Mouse (Mus musculus): ENCODE measurements around the gene Nanos3. TPM values are rescaled to one million over a fixed set of nuclear protein-coding genes. Genes with fewer than 3 reads are reported as not detected.

The Nanos3 gene
- total and polyA plus RNA-seq, 3 experiments = not detected

DNA sequence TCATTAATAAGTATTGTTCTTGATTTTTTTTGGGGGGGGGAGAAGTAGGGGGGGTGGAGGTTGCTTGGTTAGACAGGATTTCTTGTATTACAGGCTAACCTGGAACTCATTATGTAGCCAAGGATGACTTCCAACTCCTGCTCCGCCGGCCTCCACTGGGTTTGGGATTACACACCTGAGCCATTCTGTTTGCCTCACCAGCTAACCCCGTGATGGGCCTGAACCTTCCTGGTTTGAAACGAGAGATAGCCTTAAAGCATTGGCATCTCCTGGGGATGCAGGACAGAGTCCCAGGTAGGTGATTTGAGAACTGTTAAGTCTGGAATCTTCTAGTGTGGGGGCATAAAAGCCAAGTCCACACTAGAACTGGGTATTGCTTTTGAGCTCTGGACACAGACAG lies 8.1 kb upstream of the Nanos3 start:
- no peak overlapping the region for H3K4me2 ChIP-seq (ENCODE audit: insufficient read depth, low read depth, poor library complexity, severe bottlenecking)
- H3K9ac ChIP-seq (ENCODE audit: insufficient read depth, low read depth) = no peak overlapping the region
- no peaks in the 10 kb centered on the region for H3K9me3 ChIP-seq (replicated peaks; ENCODE audit: low read length)
- no peak overlapping the region for H3K4me3 ChIP-seq (replicated peaks in 1 of 3; ENCODE audit: low read depth in 2 of 3, low read length in 2 of 3, poor library complexity in 1 of 3)
- no peaks in the 10 kb centered on the region for H3K79me2 ChIP-seq (replicated peaks; ENCODE audit: control insufficient read depth, extremely low read depth, insufficient read depth, poor library complexity, severe bottlenecking)
- peaks cover 4% of the 10 kb centered on the region for H3K27me3 ChIP-seq (replicated peaks)
- in situ Hi-C loops (cut with MboI; ENCODE audit: low pct_ligation_motif_present, low pct_unique_long_range_greater_than_20kb, low sequenced_read_pairs) = no loop called here
- peaks cover 0 to 22% of the 10 kb centered on the region in 2 experiments; a peak in 2 of 4 replicates for H3K4me1 ChIP-seq (ENCODE audit: control insufficient read depth in 1 of 2, insufficient read depth in 2 of 2)
- dilution Hi-C loops (cut with MboI; ENCODE audit: extremely low pct_ligation_motif_present, extremely low pct_unique_long_range_greater_than_20kb, low sequenced_read_pairs) = no loop called here
- H3K36me3 ChIP-seq (replicated peaks in 1 of 2; ENCODE audit: control insufficient read depth in 1 of 2, insufficient read depth in 1 of 2, low read length in 1 of 2) = no peaks in the 10 kb centered on the region
- no peak overlapping the region for H3K27ac ChIP-seq (ENCODE audit: insufficient read depth, low read depth)
- no peak for TF ChIP-seq CHD1 (IDR thresholded peaks at IDR 0.05; ENCODE audit: low read depth, low read length)
- TF ChIP-seq MEF2A (IDR thresholded peaks at IDR 0.05; ENCODE audit: borderline replicate concordance, low read depth, low read length) = no peak
- TF ChIP-seq HCFC1 (IDR thresholded peaks at IDR 0.05; ENCODE audit: low read depth, low read length) = no peak
- TF ChIP-seq UBTF (IDR thresholded peaks at IDR 0.05; ENCODE audit: low read depth, low read length) = no peak
- no peak for TF ChIP-seq EP300 (IDR thresholded peaks at IDR 0.05; ENCODE audit: low read length)
- TF ChIP-seq ETS1 (conservative IDR thresholded peaks at IDR 0.05; ENCODE audit: low read depth, low read length) = no peak
- TF ChIP-seq CTCF (conservative IDR thresholded peaks at IDR 0.05 in 1 of 2, IDR thresholded peaks at IDR 0.05 in 1 of 2; ENCODE audit: low read depth in 2 of 2, low read length in 2 of 2) = no peak
- TF ChIP-seq MAZ (IDR thresholded peaks at IDR 0.05; ENCODE audit: low read depth, low read length) = no peak
- no peak for TF ChIP-seq POLR2AphosphoS2 (IDR thresholded peaks at IDR 0.05; ENCODE audit: low read depth, low read length)
- no peak for TF ChIP-seq CHD2 (IDR thresholded peaks at IDR 0.05; ENCODE audit: low read length)
- TF ChIP-seq RAD21 (IDR thresholded peaks at IDR 0.05; ENCODE audit: low read depth, low read length) = no peak
- no peak for TF ChIP-seq JUN (IDR thresholded peaks at IDR 0.05; ENCODE audit: insufficient read depth, low read depth, low read length)
- no peak for DNase-seq (ENCODE audit: extremely low read depth)

DNA sequence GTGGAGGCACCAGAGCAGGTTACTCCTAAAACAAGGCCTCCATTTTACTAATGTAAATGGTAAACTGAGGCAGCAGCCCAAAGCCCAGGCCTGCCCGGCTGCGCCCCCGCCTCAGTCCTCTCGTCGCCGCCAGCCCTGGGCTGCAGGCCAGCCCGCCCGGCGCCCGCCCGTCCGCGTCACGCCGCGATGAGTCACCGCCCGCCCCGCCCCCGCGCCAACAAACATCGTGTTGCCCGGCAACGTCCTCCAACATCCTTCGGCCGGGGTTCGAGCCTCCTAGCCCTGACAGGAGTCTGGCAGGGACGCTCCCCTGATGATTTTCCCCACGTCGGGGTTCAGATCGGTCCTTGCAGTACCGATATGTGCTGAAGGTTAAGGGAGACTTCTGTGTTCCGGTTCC lies 7.5 kb upstream of the Nanos3 start:
- Histone ChIP-seq H3K79me2 (replicated peaks; ENCODE audit: control insufficient read depth, extremely low read depth, insufficient read depth, poor library complexity, severe bottlenecking) (no peaks in the 10 kb centered on the region), H3K4me1 (ENCODE audit: control insufficient read depth in 1 of 2, insufficient read depth in 2 of 2) (peaks cover 0 to 21% of the 10 kb centered on the region in 2 experiments; a peak in 2 of 4 replicates), H3K4me3 (replicated peaks in 1 of 3; ENCODE audit: low read depth in 2 of 3, low read length in 2 of 3, poor library complexity in 1 of 3) (peak overlapping the region; percentile 39 to 55 (median 48)), H3K36me3 (replicated peaks in 1 of 2; ENCODE audit: control insufficient read depth in 1 of 2, insufficient read depth in 1 of 2, low read length in 1 of 2) (no peaks in the 10 kb centered on the region), H3K9me3 (replicated peaks; ENCODE audit: low read length) (no peaks in the 10 kb centered on the region), H3K27ac (ENCODE audit: insufficient read depth, low read depth) (no peak overlapping the region; the same call in 1 of the 2 replicates), H3K27me3 (replicated peaks) (peaks cover 4% of the 10 kb centered on the region), H3K4me2 (ENCODE audit: insufficient read depth, low read depth, poor library complexity, severe bottlenecking) (peak overlapping the region; percentile 60), H3K9ac (ENCODE audit: insufficient read depth, low read depth) (peak overlapping the region; percentile 66)
- dilution Hi-C loops (cut with MboI; ENCODE audit: extremely low pct_ligation_motif_present, extremely low pct_unique_long_range_greater_than_20kb, low sequenced_read_pairs) (no loop called here), in situ Hi-C loops (cut with MboI; ENCODE audit: low pct_ligation_motif_present, low pct_unique_long_range_greater_than_20kb, low sequenced_read_pairs) (no loop called here)
- DNase-seq (ENCODE audit: extremely low read depth) = peak; percentile 56
- TF ChIP-seq ELF1 (IDR thresholded peaks at IDR 0.05; ENCODE audit: low read depth, low read length) = no peak
- TF ChIP-seq SMC3 (IDR thresholded peaks at IDR 0.05; ENCODE audit: low read depth, low read length) = no peak
- no peak for TF ChIP-seq E2F4 (IDR thresholded peaks at IDR 0.05; ENCODE audit: insufficient replicate concordance, low read depth, low read length)
- TF ChIP-seq HCFC1 (IDR thresholded peaks at IDR 0.05; ENCODE audit: low read depth, low read length) = peak; percentile 17
- peak; percentile 86 for TF ChIP-seq MXI1 (IDR thresholded peaks at IDR 0.05; ENCODE audit: low read depth, low read length)
- no peak for TF ChIP-seq CHD2 (IDR thresholded peaks at IDR 0.05; ENCODE audit: low read length)
- TF ChIP-seq MAFK (IDR thresholded peaks at IDR 0.05; ENCODE audit: insufficient replicate concordance, low read length) = no peak
- TF ChIP-seq KAT2A (IDR thresholded peaks at IDR 0.05; ENCODE audit: insufficient replicate concordance, low read length) = no peak
- no peak; the same call in 1 of the 2 replicates for TF ChIP-seq NELFE (IDR thresholded peaks at IDR 0.05; ENCODE audit: low read depth, low read length)
- TF ChIP-seq IRF4 (IDR thresholded peaks at IDR 0.05; ENCODE audit: low read depth, low read length) = no peak
- no peak for TF ChIP-seq MEF2A (IDR thresholded peaks at IDR 0.05; ENCODE audit: borderline replicate concordance, low read depth, low read length)
- no peak for TF ChIP-seq RCOR1 (conservative IDR thresholded peaks at IDR 0.05; ENCODE audit: low read depth, low read length)
- peak; percentile 37; the same call in 1 of the 2 replicates for TF ChIP-seq POLR2A (IDR thresholded peaks at IDR 0.05; ENCODE audit: low read depth, low read length)
- TF ChIP-seq USF1 (IDR thresholded peaks at IDR 0.05; ENCODE audit: low read depth, low read length) = no peak
- no peak for TF ChIP-seq CHD1 (IDR thresholded peaks at IDR 0.05; ENCODE audit: low read depth, low read length)
- TF ChIP-seq TCF12 (IDR thresholded peaks at IDR 0.05; ENCODE audit: low read depth, low read length) = peak; percentile 38; the same call in 1 of the 2 replicates
- no peak for TF ChIP-seq NRF1 (IDR thresholded peaks at IDR 0.05; ENCODE audit: low read depth, low read length)
- TF ChIP-seq ZNF384 (IDR thresholded peaks at IDR 0.05; ENCODE audit: low read depth, low read length) = no peak
- TF ChIP-seq MYC (IDR thresholded peaks at IDR 0.05; ENCODE audit: low read depth, low read length) = no peak
- TF ChIP-seq USF2 (conservative IDR thresholded peaks at IDR 0.05; ENCODE audit: low read depth, low read length) = no peak
- no peak for TF ChIP-seq ZKSCAN1 (IDR thresholded peaks at IDR 0.05; ENCODE audit: borderline replicate concordance, low read depth, low read length)
- no peak for TF ChIP-seq MAX (IDR thresholded peaks at IDR 0.05; ENCODE audit: low read length)
- TF ChIP-seq RAD21 (IDR thresholded peaks at IDR 0.05; ENCODE audit: low read depth, low read length) = no peak
- TF ChIP-seq ZMIZ1 (IDR thresholded peaks at IDR 0.05; ENCODE audit: low read depth, low read length) = no peak
- TF ChIP-seq SIN3A (IDR thresholded peaks at IDR 0.05; ENCODE audit: low read length) = no peak; the same call in 1 of the 2 replicates
- no peak for TF ChIP-seq MAZ (IDR thresholded peaks at IDR 0.05; ENCODE audit: low read depth, low read length)
- TF ChIP-seq POLR2AphosphoS2 (IDR thresholded peaks at IDR 0.05; ENCODE audit: low read depth, low read length) = no peak

All from CH12.LX (cell line).